Comparison of ENCODE assay signal across 11 mouse cellular contexts in genomic region chr3:51730662-51731061, GRCm38 (mm10).
"Had no signal": no experiment of that assay in that cellular context is flagged by ENCODE, and none has a peak within 500 bp of the region (broad histone marks: within the 10 kb centered on the region; RNA-seq: fewer than 3 reads in every experiment).

No protein-coding gene starts in this region.

- H3K4me2 ChIP-seq: liver, embryonic 11.5 days; lung, embryonic 15.5 days; midbrain, embryonic 13.5 days had no signal

- ATAC-seq: liver, postnatal 0 days; midbrain, embryonic 13.5 days had no signal

- H3K4me3 ChIP-seq: left cerebral cortex, adult 2 months; limb, embryonic 10.5 days; lung, embryonic 15.5 days; midbrain, embryonic 13.5 days had no signal

- H3K27ac ChIP-seq: left cerebral cortex, adult 2 months; limb, embryonic 10.5 days; lung, embryonic 15.5 days; macrophage had no signal

- H3K9ac ChIP-seq: liver, postnatal 0 days; lung, embryonic 15.5 days; midbrain, embryonic 13.5 days had no signal

- H3K27me3 ChIP-seq: lung, embryonic 15.5 days; midbrain, embryonic 13.5 days had no signal

- DNase-seq: kidney, postnatal 25 days; liver, postnatal 0 days; lung, postnatal 14 days; thymus, adult 18-20 months; thymus, postnatal 36 days had no signal

- H3K9me3 ChIP-seq: limb, embryonic 10.5 days; lung, embryonic 15.5 days; midbrain, embryonic 13.5 days had no signal

- H3K36me3 ChIP-seq: limb, embryonic 10.5 days; lung, embryonic 15.5 days; midbrain, embryonic 13.5 days had no signal
